Mouse (Mus musculus) neutrophil, adult 59 days (primary cell): ENCODE results near the gene Kirrel. TPM values are rescaled to one million over a fixed set of nuclear protein-coding genes. Genes with fewer than 3 reads are reported as not detected.

Experiments
- total RNA-seq, 2 experiments: library from RNA; stranded (reverse); gene quantifications; 1 replicate in 1 of 2; 2 replicates in 1 of 2; pipeline ENCODE4 v1.2.4; 2023

Gene Kirrel
- total RNA-seq: under 1 TPM; 0.15 to 0.20 TPM

DNA sequence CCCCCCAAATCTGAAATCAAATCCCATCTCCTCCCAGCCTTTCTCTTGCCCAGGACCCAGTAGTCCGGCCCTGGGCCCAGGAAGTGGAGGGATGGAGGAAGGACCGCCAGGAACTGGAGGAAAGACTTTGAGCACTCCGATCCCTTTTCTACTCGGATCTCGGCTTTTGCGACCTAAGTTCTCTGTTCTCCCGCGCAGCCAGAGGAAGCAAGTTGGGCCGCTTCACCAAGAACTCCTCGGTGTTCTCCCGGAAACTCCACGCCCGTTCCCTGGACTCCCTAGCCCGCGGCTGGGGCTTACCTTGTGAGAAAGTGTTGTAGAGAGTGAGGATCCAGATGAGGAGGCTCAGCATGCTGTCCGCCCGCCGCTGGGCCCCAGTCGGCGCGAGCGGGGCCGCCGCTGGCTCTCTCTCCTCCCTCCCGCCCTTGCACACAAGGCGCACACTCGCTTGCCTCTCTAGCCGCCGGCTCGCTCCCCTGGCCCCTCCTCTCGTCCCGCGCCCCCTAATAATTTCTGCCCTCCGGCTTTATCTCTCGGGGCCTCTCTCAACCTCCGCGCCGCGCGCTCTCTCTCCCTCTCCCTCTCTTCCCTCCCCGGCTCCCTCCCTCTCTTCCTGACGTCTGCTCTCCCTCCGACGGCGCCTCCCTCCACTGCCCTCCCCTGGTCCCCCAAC, at the start of gene Kirrel:
Gene Kirrel (minus strand): TSS at position 652 of the 673 bp plus-strand sequence.

Other genes starting within 250 kb of the Kirrel start
- gene Cd1d1, start 175.3 kb downstream of the Kirrel start, total RNA-seq: 10 to 100 TPM in 1 of 2 experiments, 1 to 10 TPM in 1; 8.9 to 12.5 TPM
- gene Fcrls, start 89.0 kb upstream of the Kirrel start, total RNA-seq: not detected
- under 1 TPM; 0.66 to 0.84 TPM for gene Cd5l, start 183.1 kb upstream of the Kirrel start, total RNA-seq
- gene Fcrl1, start 201.6 kb upstream of the Kirrel start, total RNA-seq: 10 to 100 TPM; 13.3 to 16.5 TPM